Mouse (Mus musculus) adrenal gland, postnatal 4 days (tissue): ENCODE measurements around the gene Kitl. TPM values are rescaled to one million over a fixed set of nuclear protein-coding genes. Genes with fewer than 3 reads are reported as not detected.

Experiments used
- DNase-seq, 2 experiments: peaks; one replicate each; pipeline ENCODE4 v3.0.0; 2021 to 2022; ENCODE audit warnings: low spot score in 2 of 2, mixed read lengths in 2 of 2
- total RNA-seq, 2 experiments: library from RNA; stranded (reverse); gene quantifications; 2 replicates each; pipeline ENCODE4 v1.2.3; 2021

The Kitl gene
- total RNA-seq, 2 experiments from 2014 or later = 51.4 to 52.7 TPM

DNA sequence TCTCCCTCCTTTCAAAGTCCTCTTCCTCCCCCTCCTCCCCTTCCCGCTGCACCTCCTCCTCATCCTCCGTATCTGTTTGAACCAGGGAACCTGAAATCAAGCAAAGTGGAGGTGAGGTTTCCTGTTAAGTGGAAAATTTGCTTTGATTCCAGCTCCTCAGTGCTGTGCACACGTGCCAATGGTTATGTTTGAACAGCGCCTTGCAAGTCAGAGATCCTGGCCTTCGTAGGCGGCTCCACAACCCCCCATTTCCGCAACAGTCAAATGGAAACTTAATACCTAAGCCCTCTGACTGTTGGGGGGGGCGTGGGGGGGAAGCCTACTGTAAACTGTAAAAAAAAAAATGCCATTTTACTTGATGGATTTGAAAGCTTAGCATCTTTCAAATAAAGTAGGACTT, 10.2 kb downstream of the Kitl start:
- no peak for DNase-seq

DNA sequence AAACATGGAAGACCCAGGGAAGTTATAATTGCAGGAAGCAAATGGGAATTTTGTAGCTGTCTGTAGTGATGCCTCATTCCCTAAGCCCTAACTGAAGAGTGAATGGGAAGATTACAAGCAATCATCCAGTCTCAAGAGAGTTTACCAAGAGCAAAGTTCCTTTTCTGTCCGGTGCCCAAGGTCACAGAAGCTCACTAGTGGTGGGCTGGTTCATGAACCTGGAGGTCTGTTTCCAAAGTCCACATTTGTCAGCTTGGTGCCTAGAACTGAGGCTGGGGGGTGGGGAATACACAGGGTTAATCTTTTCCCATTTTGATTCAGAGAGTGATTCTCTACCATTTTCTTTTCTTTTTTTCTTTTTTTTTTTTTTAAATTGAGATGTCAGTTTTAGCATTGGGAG, 11.3 kb downstream of the Kitl start:
- DNase-seq = no peak

DNA sequence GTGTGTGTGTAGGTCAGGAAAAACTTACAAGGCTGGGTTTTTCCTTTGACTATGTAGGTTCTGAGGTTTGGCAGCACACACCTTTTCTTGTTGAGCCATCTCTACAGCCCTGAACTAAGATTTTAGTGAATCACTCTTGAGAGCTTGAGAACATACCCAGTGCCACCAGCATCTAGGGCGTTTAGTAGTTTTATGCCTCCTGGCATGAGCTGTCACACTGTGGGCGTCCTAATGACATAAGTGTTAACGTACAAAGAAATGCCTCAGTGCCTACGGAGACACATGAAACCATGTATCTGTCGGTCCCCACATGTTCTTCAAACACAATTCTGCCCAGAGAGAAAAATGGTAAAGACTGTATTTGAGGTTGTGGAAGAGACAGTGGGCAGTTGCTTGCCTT, 15.0 kb downstream of the Kitl start:
- DNase-seq = no peak

DNA sequence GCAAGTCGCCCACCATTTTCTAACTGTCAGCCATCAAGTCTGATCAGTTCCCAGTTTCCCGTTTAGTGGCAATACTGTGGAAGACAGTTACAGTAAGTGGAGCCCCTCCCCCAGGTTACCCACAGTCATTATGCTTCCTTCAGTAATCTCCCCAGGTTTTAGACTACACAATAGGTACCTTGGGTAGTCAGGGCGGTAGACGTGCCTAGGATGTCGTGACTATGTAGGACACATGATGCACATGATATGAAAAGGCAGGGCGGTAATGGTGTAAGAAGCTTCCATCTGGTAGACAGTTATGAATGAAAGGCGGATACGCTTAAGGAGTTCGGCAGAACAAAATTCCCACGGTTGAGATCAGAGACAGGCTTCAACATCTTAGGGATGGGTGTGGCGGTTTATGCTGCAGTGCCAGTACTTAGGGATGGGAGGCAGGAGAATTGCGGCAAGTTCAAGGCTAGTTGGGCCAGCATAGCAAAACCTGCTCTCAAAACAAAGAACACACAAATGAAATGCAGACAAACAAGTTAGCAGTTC, 15.6 kb downstream of the Kitl start:
- DNase-seq = no peak

DNA sequence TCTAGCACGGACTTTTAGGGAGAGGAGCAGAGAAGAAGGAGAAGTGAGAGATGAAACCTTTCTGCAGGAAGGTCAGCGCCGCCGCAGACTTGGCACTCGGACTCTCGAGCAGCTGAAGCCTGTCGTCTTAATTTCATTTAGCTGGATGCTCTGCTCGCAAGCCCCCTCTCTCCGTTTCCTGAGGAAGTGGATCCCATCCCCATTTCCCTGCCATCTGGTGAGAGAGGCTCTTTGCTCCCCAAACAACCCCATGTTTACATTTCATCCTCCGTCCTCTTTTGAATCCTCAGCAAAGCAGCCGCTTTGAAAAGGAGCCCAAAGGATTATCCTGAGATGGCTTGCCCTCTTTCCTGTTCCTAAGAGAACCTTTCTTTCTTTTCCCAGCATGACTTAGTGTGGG, 16.2 kb downstream of the Kitl start:
- no peak for DNase-seq

DNA sequence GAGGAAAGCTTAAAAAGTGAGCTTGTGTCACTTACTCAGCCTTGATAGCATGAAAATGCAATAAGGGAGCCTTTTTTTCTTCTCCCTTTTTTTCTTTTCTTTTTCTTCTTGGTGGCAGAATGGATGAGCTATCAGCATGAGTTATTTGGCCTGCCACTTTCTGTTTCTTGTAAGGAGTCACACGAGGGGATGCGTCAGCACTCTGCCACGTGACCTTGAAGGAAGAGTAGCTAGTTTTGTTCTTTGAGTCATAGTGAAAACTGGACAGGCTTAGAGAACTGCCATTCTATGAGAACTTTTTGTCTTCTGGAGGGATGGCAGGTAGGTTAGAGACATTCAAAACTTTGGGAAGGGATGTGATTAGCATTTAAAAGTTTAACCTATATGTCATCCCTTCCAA, 17.1 kb downstream of the Kitl start:
- DNase-seq = no peak

DNA sequence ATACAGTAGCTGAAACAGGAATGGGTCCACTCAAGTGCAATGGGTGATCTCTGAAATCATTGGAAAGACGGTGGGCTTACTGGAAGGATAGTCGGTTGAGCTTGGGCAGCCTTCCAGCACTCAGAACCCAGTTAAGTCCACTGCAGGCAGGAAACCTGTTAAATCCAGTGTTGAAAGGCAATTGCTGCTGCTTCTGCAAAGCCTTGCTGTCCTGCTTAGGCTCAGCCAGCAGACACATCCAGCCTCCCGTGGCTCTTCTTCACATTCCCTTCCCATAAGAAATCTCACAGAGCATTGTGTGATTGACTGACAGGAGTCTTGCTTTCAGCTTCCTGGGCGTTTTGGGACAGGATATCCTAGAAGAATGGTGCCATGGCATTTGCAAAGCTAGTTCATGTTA, 20.6 kb downstream of the Kitl start:
- DNase-seq = no peak

DNA sequence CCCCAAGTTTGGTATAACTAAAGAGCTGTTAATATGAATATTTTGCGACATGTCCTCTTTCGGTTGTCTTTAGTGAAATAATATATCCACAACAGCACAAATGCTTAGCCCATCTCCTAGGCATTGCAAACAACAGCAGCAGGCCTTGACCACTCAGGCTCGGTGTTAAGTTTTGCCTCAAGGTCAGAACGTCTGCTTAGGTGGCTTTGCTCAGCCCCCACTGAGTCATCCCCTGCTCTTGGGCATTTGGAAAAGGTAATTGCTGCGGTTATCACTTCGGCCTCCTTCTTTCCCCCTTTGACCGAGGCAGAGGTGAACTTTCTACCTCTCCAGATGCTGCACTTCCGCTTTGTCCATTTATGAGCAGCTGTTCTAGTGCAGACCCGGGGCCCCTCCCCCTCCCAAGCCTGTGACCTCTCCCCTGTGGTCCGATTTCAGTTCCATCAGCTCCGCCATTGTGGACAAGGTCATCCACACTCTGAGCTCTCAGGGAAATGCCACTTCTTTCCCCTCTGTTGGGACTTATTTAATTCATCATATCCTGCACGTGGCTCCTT, 23.0 kb downstream of the Kitl start:
- no peak for DNase-seq

DNA sequence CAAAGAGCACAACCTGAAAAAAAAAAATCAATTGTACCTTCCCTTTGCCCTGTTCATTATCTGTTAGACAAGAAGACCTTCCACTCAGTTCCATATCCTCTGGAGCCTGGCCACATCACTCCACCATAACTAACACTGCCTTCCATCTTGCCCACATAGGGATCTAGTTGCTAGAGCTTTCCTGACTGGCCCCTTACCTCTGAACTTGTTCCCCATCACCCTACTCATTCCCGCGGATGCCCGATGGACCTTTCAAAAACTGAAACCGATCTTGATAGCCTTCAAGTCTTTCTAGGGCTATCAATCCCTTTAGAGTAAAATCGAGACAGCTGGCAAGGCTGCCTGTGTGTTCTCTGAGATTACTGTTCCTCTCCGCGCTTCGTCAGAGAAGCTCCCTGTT, 23.6 kb downstream of the Kitl start:
- no peak for DNase-seq

DNA sequence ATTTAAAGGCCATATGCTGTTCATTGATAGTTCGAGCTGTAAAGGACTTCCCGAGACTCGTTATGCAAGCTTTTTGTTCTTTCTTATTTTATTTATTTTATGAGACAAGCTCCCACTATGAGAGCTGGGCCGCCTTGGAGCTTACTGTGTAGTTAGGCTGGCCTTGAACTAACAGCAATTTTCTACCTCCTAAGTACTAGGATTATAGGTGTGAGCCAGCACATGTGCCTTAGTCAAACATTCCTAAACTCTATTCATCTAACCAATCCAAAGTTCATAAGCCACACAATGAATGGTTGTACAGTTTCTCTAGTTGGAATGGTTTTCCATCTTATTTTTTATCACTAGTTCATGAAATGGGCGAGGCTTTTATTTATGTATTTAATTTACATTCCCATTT, 28.3 kb downstream of the Kitl start:
- no peak for DNase-seq

DNA sequence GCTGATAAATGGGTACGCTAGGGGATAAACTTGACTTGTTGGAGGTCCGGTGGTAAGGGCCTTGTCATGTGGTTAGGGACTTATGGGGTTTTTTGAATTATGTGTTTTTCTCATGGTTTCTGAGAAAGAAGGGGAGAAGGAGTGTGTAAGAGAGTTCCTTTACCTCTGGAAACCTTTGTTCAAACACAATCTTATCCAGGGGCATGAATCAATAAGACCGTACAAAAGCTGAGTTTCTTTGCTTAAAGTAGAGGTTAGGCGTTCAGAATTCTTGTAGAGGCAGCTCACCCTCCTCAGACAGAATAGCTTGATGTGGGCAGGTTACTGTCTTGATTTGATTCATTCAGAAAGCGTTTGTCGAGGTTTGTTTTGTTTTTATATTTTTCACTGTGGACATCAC, 28.7 kb downstream of the Kitl start:
- no peak for DNase-seq

DNA sequence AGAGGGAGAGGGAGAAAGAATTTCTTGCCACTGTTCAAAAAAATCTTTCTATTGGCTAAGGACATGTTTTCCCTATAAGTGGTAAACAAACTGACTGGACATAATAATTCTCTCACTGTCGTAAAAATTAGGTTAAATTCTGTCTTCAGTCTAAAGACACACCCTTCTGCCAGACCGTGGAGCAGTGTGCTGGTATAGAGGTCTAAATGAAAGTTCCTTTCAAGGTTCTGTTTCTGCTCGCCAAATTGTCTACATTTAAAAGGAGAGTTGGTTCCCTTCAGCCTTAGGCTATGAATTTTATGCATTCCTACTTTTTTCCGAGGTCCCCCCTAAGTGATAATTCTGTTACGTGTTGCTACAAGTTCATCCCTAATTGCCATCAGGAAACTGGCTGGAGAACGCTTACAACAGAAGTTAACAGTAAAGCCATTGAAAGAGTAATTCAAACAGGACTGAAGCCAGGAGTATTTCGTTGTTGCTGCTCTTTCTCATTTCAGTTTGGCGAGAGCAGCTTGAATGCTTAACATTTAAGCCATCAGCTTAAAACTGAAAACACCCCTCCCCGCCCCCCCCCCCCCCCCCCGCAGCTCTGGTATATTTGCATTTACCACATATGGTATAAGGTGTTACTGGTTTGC, 35.8 kb downstream of the Kitl start:
- no peak for DNase-seq

DNA sequence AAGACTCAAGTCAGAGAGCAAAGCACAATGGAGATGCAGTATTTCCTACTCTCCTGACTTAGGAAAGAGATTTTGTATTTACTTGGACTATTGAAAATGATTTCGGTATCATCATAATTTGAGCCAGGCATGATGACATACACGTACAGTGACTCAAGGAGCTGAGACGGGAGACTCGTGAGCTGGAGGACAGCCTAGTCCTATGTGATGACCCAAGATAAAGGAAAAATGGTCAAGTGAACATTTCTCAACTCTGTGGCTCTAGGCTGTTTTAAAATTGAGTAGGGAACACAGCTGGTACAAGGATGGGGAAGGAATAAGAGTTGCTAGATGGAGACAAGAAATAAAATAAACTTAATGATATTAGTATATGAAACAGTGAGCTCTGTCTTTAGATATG, 37.0 kb downstream of the Kitl start:
- no peak for DNase-seq

DNA sequence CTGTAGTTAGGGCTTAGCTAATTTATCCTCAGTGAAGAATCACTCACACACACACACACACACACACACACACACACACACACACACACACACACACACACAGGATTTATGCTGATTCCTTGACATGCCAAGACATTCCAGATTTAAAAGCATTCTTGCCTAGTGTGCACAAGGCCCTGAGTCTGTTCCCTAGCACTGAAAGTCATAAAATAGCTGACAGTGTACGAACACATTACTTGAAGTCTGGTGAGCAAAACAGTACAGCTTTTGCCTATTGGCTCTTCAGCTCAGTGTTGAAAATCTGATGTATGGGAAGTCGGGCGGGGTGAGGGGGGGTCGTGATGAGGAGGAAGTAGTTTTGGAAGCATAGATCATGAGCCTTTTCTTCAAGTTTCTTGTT, 37.5 kb downstream of the Kitl start:
- no peak for DNase-seq

DNA sequence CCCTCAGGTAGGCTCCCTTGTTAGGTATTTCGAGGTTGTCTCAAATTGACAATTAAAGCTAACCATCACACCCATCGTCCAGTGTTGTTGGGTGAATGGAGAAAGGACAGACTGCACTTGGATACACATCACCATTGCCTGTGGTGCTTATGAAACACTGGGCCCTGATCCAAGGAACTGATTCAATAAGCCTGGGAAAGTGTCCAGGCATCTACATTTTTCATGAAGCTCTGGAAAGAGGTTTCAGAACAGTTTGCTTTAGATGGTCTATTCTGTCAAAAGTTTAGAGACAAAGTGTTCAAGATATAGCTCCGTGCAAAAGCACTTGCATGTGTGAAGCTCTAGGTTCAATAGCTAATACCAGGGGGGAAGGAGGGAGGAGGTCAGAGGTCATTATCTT, 38.6 kb downstream of the Kitl start:
- DNase-seq = no peak

DNA sequence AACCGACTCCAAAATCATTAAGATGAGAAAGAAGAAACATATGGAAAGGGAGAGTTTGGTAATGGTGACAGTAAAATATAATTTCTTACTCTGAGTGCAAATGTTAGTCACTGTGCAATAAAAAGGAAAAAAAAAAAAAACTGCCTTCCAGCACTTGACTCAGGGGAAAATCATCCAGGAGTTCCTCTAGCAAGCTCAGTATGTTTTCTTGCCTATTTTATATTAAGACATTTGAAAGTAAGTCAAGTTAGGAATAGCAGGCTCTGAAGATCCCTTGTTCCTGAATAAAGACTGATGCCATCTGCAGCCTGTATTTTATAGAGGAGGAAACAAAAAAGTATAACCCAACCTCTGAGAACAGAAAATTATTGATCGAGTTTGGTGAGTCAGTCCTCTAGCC, 39.7 kb downstream of the Kitl start:
- no peak for DNase-seq

DNA sequence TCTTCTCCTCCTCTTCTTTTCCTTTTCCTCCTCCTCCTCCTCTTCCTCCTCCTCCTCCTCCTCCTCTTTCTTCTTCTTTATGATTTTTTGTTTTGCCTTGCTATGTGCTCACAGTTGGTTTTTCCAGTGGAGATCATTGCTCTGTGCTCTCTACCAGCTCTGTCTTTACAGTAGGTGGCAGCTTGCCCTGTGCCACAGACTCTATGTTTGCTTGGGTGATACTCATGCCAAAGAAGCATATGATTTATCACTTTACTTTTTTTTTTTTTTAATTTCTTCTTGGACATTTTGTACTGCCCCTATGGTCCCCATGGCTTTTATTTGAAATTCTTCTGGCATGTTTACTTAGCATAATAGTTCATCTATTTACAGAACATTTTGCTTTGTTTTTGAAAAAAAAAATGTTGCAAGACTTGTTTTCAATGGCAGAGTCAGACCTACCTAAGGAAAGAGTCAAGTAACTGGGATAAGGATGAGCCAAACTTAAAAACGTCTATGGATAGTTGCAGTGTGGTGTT, 41.7 kb downstream of the Kitl start:
- no peak for DNase-seq

DNA sequence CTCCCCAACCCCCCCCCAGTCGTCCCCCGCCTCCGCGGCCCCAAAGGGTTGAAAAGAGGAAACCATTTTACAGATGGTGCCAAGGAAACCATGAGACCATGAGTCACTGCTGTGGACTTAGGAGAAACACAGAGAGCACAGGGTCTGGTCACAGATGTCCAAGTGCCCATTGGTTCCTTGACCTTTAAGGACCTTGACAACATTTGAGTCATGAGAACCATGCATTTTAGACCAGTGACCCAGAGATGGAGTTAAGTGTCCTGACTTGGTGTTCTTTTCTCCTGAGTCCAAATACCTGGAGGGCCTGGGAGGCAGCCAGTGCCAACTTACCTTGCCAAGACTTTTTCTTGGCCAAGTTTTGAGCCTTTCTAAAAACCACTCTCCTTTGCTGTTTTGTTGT, 43.9 kb downstream of the Kitl start:
- no peak for DNase-seq

DNA sequence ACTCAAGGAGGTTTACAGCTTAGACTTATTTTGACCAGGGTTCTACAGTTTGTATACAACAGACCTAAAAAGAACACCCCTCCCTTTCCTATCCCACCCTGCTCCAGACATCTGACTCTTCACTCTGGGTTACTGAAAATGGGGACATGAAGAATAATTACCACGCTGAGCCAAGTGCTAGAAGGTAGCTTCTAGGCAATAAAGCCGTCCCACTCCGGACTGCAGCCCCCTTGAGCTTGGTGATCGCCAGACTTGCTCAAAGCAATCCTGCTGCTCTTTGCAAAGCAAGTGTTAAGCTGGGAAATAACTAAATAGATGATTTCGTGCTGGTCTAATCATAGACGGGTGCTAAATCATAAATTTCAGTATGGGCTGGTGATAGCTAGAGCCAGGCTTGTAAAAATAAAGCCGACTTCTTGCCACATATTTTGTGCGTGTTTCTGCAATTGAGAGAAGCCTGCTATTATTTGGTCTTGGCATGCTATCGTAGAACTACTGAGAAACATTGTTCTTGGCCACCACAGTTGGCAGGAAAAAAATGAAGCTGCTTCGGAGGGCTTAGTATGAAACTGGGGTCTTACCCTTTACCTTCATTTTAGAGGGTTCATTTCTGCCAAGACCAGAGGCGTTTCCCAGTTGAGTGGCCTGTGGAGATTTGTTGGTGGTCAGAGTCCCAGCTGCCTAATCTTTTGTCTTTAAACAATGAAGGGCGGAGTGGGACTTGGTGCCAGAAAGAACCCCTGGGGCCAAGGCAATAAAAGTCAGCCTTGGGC, 50.3 kb downstream of the Kitl start:
- DNase-seq = no peak

DNA sequence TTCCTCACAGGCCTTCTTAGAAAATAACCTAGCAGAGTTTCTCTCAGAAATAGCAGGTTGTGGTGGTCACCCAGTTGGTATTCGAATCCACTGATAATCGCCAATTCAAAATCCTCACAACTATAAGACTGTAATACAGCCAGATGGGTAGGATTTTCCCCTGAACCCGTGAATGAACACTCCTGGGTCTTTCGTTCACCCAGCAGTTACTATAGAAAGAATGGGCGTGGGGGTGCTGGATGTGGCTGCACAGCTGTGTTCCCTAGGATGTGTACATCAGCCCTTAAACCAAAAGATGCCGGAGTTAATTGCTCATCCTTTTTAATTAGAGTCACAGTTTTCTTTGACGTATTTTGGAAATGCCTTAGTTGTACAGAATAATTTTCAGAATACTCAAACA, 50.9 kb downstream of the Kitl start:
- no peak for DNase-seq

DNA sequence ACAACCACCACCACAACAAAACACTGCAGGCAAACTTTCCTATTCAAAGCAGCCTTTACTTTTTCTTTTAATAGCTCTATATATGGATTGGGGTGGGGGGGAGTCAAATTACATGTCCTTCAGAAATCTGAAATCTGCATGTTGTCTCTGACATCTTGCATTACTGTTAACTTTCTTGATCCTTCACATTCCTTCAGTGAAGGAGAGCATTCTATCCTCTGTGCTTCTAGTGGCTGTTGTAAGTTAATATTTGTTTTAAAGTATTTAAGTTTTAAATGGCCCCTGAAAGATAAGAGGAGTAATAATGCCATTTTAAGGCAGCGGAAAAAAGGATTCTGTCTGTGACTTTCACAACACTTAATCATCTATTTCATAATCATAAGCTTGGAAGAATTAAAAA, 57.2 kb downstream of the Kitl start:
- no peak for DNase-seq

DNA sequence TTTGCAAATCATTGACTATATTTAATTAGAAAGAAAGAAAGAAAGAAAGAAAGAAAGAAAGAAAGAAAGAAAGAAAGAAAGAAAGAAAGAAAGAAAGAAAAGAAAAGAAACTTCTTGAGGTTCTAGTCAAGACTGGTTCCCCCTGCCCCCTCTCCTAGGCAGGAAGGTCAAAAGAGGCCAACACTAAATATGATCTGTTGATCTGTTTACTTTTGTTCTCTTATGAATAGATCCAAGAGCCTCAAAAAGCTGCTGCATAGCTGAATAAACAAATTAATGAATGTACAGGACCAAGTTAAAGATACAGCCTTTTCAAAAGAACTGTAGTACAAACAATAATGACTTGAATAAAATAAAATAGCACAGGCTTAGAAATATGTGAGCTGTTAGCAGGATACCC, 57.7 kb downstream of the Kitl start:
- DNase-seq = no peak
